Mouse (Mus musculus) E14TG2a.4 (cell line): ENCODE data around the gene Calcrl.

Experiments
- CTCF ChIP-seq: conservative IDR thresholded peaks from 2 replicates; pipeline ENCODE4 v1.5.1; 2014; ENCODE audit warnings: low read length
- NANOG ChIP-seq: IDR thresholded peaks from 2 replicates; pipeline ENCODE4 v1.6.1; 2014; ENCODE audit warnings: borderline replicate concordance, low read length, mixed read lengths
- POU5F1 ChIP-seq: IDR thresholded peaks from 2 replicates; pipeline ENCODE4 v1.6.1; 2014; ENCODE audit warnings: low read length, borderline replicate concordance

DNA sequence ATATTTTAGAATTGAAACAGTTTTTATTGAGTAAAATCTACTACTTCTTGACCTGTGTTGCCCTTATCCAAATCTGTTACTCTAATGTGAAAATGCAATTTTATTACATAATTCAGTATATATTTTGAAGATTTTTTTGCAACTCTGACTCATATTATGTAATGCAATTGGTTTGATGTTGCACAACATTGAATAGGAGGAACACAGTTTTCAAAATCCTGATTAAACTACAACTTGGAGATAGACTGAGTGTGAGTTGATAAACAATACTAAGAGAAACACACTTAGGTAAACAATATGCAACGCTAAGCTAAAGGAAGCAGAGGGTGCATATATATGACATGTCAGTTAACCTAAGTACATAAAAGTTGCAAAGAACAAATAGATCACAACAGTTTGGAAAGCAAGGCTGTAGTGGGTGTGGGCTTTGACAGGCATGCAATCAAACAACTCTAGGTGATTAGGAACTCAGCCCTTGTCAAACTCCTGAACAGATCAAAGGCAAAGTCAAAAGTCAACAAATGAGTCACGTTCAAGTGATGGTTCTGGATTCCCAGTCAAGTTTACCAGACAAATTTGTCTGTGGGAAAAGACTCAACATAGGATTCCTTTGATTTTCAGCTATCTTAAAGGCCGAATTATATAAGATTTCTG, 66.4 kb downstream of the Calcrl start:
- TF ChIP-seq CTCF (no peak), NANOG (no peak), POU5F1 (no peak)
